10 mouse cellular contexts compared by ENCODE assay signal in the genomic region with DNA sequence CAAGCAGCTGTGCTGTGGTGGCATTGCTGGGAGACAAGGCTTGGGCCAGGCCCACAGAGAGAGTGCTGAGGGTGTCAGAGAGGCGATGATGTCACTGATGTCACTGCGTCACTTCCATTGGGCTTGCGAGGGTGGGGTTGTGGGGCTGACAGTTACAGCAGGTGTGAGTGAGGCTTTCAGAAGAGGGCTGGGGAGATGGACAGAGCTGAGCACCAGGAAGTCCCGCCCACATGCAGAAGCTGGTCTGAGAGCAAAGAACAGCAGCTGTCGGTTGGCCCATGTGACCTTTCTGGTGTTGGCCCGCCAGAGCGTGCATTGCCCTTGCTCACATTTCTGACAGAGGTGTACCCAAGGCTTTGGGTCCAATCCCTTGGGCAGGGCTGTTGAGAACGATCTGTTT. TPM values are rescaled to one million over a fixed set of nuclear protein-coding genes. Genes with fewer than 3 reads are reported as not detected.
DNase-seq lines count a peak whose midpoint lies in the region; ATAC-seq and TF ChIP-seq lines count a peak whose summit lies in the region.
"Had no signal": no experiment of that assay in that cellular context is flagged by ENCODE, and none has a peak within 500 bp of the region (broad histone marks: within the 10 kb centered on the region; RNA-seq: fewer than 3 reads in every experiment).

No protein-coding gene starts in this region.

- H3K4me3 ChIP-seq in heart, embryonic 12.5 days: no peak overlapping the region
- H3K4me3 ChIP-seq in E14TG2a.4 (replicated peaks; ENCODE audit: low read length): 0 out of 2 replicates have a peak overlapping the region, but pooled peaks have one; percentile 20
- no peak overlapping the region for H3K4me3 ChIP-seq in hindbrain, embryonic 14.5 days (replicated peaks; ENCODE audit: low read length)

- peak overlapping the region; percentile 62 for H3K27ac ChIP-seq in heart, embryonic 12.5 days (ENCODE audit: poor library complexity, severe bottlenecking)
- no peak overlapping the region for H3K27ac ChIP-seq in hindbrain, embryonic 14.5 days

- no peaks in the 10 kb centered on the region for H3K27me3 ChIP-seq in heart, embryonic 12.5 days (replicated peaks)
- no peaks in the 10 kb centered on the region for H3K27me3 ChIP-seq in E14TG2a.4 (ENCODE audit: insufficient read depth, low read length)
- H3K27me3 ChIP-seq in hindbrain, embryonic 14.5 days (ENCODE audit: control insufficient read depth, insufficient read depth, low read length): no peaks in the 10 kb centered on the region

- no peaks in the 10 kb centered on the region for H3K9me3 ChIP-seq in heart, embryonic 12.5 days (replicated peaks)
- H3K9me3 ChIP-seq in E14TG2a.4 (ENCODE audit: low read length): no peaks in the 10 kb centered on the region
- no peaks in the 10 kb centered on the region for H3K9me3 ChIP-seq in hindbrain, embryonic 14.5 days (ENCODE audit: control insufficient read depth, low read length)

- 51% methylated on average over 8 of the region's 8 CpGs for WGBS in heart, embryonic 12.5 days
- WGBS in hindbrain, embryonic 14.5 days: 75% methylated on average over 8 of the region's 8 CpGs

- H3K4me1 ChIP-seq in heart, embryonic 12.5 days (replicated peaks): peaks cover 43% of the 10 kb centered on the region
- H3K4me1 ChIP-seq in E14TG2a.4 (replicated peaks; ENCODE audit: low read depth, low read length): peaks cover 46% of the 10 kb centered on the region
- H3K4me1 ChIP-seq in hindbrain, embryonic 14.5 days (replicated peaks; ENCODE audit: control insufficient read depth, insufficient read depth, low read length): peaks cover 7% of the 10 kb centered on the region

- peaks cover 44% of the 10 kb centered on the region for H3K36me3 ChIP-seq in heart, embryonic 12.5 days
- H3K36me3 ChIP-seq in E14TG2a.4 (ENCODE audit: insufficient read depth, low read length): peaks cover 98% of the 10 kb centered on the region
- H3K36me3 ChIP-seq in hindbrain, embryonic 14.5 days (replicated peaks; ENCODE audit: control insufficient read depth, insufficient read depth): peaks cover 30% of the 10 kb centered on the region

- intact Hi-C loops in heart, postnatal 25 days (cut with DNase I): no loop called here
- intact Hi-C loops in gastrocnemius, postnatal 14 days (cut with DNase I; ENCODE audit: low total_unique reads): no loop called here

- peak overlapping the region; percentile 39; the same call in 1 of the 2 replicates for H3K9ac ChIP-seq in heart, embryonic 12.5 days
- no peak overlapping the region for H3K9ac ChIP-seq in hindbrain, embryonic 14.5 days

- ATAC-seq in heart, embryonic 12.5 days (ENCODE audit: insufficient number of reproducible peaks, low FRiP score): peak; percentile 78
- ATAC-seq in hindbrain, embryonic 14.5 days (ENCODE audit: low FRiP score): no peak
- ATAC-seq: intestine, postnatal 0 days had no signal

- no peak for TF ChIP-seq CTCF in E14TG2a.4 (conservative IDR thresholded peaks at IDR 0.05; ENCODE audit: low read length)

- H3K4me2 ChIP-seq in heart, embryonic 12.5 days: peak overlapping the region; percentile 37; the same call in 1 of the 2 replicates
- no peak overlapping the region for H3K4me2 ChIP-seq in hindbrain, embryonic 14.5 days (replicated peaks)

- DNase-seq in heart, postnatal 25 days (ENCODE audit: low spot score): no peak
- peak; percentile 55 for DNase-seq in gastrocnemius, postnatal 14 days
- peak; percentile 21 for DNase-seq in lung, postnatal 36 days
- DNase-seq in layer of hippocampus, adult 18-20 months (ENCODE audit: low spot score in 2 of 2): no peak
- no peak for DNase-seq in spleen, postnatal 4 days (ENCODE audit: low spot score in 2 of 2)
- no peak for DNase-seq in hindbrain, embryonic 14.5 days (ENCODE audit: low spot score)
- DNase-seq: adrenal gland, postnatal 14 days had no signal

RNA-seq across cellular contexts. Expression of gene Rbm19, which starts 23.0 kb away (rescaled TPM):
- 21.9 and 22.8 TPM in 2 replicates for polyA plus RNA-seq in heart, embryonic 12.5 days (2016; fragmentation: Nextera tagmentation; extraction: Ambion mirVana)
- 10 to 100 TPM; 17.6 to 19.5 TPM for total RNA-seq in heart, postnatal 25 days (2021)
- total RNA-seq in gastrocnemius, postnatal 14 days (2021): 10 to 100 TPM; 14.4 to 18.6 TPM
- total RNA-seq in layer of hippocampus, adult 18-20 months (2021): 10 to 100 TPM; 18.7 to 21.4 TPM
- polyA plus RNA-seq in hindbrain, embryonic 14.5 days (2014; fragmentation: Nextera tagmentation; extraction: Ambion mirVana): 17.5 and 20.2 TPM in 2 replicates

Comparison
In these comparisons a context has a peak if more than half of its experiments do, and no peak if none do; other contexts are left out.
1. DNase-seq: peak in gastrocnemius, postnatal 14 days (single experiment) and lung, postnatal 36 days (single experiment); none in heart, postnatal 25 days (single experiment), layer of hippocampus, adult 18-20 months (0 of 2), spleen, postnatal 4 days (0 of 2) and hindbrain, embryonic 14.5 days (single experiment).